Mouse (Mus musculus) adrenal gland, adult 8-10 months (tissue): Measurements from ENCODE around the gene Prokr2. TPM values are rescaled to one million over a fixed set of nuclear protein-coding genes. Genes with fewer than 3 reads are reported as not detected.
"Not testable (repeated sequence)": the region's sequence is repeated elsewhere in the genome, so short reads cannot be mapped to it uniquely, and the experiment has no call there.

Source experiments
- DNase-seq: peaks from one replicate; pipeline ENCODE4 v3.0.0; 2022
- total RNA-seq, 4 experiments: library from RNA; stranded (reverse); gene quantifications; 2 replicates each; pipeline ENCODE4 v1.2.4; 2022

The Prokr2 gene
- total RNA-seq, 4 experiments from 2014 or later = 0.07 TPM; not detected in 3

DNA sequence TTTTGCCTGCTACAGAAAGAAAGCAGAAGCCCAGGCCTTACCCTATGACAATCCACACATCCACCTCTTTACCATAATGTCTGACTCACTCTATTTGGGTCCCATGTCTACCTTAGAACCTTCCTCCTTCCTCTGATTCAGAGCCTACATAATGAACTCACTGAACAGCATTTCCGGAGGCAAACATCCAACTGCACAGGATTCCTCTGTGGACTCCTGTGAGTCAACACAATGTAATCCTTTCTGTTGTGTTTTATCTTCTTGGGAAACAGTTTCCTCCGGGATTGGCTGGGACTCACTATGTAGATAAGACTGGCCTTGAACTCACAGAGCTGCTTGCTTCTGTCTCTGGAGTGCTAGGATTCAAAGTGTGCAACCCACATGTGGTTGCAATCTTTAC, 44.9 kb downstream of the Prokr2 start:
- DNase-seq = peak; percentile 2

DNA sequence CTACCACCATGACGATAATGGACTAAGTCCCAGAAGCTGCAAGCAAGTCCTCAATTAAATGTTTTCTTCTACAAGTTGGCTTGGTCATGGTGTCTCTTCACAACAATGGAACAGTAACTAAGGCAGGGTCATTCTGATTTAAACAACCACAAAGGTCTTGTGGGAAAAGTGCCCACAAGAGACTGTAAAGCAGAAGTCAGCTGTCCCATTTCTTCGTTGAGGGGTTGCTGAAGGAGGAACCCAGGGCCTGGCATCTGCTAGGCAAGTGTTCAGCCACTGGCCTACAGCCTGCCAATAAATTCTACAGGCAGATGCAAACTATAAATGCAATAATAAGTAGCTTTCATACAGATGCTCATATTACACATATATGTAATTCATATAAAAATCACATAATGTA, 48.0 kb downstream of the Prokr2 start:
- no peak for DNase-seq

DNA sequence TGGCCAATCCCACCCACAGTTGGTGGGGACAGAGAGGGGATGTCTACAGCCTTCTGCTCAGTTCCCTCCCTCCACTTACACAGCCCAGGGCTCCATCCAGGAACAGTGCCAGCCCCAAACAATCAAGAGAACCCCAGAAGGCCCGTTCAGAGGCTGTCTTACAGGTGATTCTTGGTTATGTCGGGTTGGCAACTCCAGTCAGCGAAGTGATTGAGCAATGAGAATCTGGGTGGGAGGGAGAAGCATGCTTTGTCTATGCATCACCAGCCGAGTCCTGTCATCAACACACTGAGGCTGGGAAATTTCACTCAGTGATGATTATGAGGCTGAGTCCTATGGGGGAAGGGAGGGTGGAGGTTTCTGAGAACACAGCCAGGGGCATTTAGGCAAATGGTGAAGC, 61.7 kb downstream of the Prokr2 start:
- DNase-seq = no peak

DNA sequence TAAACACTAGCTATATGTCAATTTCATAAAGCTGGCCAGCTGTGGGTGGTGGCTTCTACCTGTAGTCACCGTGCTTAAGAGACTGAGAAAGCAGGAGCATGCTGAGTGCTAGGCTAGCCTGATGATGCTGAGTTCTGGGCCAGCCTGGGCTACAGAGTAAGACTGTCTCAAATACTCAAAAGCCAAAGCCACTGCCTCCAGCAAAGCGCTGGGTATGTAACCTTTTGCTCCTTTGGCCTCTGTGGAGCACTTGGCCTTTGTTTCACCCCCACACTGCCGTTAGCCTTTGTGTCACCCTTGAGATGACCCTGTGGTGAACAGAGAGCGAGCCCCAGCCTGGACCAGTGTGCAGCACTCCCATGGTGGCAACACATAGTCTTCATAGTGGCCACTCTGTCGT, 64.7 kb downstream of the Prokr2 start:
- no peak for DNase-seq

DNA sequence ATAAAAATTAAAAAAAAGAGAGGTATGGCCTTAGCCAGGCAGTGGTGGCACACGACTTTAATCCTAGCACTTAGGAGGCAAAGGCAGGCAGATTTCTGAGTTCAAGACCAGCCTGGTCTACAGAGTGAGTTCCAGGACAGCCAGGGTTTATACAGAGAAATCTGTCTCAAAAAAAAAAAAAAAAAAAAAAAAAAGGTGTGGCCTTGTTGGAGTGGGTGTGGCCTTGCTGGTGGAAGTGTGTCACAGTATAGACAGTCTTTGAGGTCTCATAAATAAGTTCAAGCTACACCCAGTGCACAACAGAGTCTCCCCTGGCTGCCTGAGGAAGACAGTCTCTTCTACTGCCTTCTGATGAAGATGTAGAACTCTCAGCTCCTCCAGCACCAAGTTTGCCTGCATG, 68.1 kb downstream of the Prokr2 start:
- DNase-seq = no peak

DNA sequence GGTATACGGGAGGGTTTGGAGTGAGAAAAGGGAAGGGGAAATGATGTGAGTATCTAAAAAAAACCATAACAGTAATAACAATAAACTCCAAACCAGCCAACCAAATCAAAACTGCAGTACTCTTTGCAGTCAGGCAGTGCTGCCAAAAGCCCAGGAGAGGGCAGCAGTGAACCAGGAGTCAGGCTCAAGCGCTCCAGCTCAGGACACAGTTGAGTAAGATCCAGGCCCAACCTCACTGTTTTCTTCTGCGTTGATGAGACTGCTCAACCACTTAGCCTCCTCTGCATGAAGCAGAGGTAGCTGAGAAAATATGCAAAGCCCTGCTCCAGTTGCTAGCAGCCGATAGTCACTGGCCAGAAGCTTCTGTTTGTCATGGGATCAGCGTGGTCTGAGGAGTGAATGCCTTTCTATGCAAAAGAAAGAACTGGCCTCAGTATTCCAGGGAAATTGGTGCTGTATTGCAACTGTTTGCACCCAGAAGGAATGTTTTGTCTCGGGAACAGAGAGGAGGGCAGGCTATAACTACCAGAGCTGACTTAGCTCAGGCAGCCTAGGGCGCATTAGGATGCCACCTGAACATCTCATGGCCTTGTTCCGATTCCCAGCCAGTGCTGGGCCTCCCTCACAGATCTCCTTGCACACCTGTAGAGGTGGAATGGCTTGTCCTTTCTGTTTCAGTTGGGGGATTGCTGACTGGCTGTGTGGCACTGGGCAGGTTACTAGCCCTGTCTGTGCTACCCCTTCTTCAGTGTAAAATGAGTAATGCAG, 69.0 kb downstream of the Prokr2 start:
- DNase-seq = peak; percentile 22

DNA sequence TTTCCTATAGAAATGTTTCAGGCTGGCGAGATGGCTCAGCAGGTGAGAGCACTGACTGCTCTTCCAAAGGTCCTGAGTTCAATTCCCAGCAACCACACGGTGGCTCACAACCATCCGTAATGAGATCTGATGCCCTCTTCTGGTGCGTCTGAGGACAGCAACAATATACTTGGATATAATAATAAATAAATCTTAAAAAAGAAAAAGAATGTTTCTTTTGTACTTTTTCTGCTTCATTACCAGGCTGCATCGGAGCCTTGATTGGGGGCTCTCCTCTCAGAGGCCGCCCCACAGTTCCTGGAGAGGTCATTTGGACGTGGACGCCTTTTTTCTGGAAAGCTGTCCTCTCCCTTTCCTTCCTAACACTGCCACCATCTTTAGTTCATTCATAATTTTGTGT, 71.2 kb downstream of the Prokr2 start:
- not testable (repeated sequence) for DNase-seq

DNA sequence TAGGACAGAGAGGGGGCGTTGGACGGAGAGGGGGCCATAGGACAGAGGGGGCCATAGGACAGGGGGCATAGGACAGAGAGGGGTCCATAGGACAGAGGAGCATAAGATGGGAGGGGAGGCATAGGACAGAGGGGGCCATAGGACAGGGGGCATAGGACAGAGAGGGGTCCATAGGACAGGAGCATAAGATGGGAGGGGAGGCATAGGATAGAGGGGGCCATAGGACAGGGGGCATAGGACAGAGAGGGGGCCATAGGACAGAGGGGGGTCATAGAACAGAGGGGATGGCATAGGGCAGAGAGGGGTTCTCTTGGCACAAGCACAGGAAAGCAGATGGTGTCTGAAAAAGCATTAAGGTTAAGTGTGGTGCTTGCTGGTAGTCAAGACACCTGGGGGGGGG, 71.7 kb downstream of the Prokr2 start:
- no peak for DNase-seq

DNA sequence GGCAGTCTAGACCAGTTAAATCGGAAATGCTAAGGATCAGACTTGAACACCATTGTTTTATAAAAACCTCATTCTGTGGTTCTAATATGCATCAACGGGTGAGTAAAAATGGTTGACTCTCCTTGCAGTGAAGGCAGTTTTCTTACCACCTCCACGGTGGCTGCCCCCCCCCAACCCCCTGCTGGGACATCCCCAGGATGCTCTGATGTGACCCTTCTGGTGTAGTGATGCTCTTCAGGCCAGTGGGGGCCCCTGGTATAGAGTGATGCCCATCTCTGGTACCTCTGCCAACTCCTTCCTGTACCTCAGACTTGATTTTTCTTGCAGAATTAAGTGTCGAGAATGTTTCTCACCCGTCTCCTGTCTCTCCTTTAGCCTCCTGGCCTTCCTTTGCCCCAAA, 72.6 kb downstream of the Prokr2 start:
- DNase-seq = no peak

DNA sequence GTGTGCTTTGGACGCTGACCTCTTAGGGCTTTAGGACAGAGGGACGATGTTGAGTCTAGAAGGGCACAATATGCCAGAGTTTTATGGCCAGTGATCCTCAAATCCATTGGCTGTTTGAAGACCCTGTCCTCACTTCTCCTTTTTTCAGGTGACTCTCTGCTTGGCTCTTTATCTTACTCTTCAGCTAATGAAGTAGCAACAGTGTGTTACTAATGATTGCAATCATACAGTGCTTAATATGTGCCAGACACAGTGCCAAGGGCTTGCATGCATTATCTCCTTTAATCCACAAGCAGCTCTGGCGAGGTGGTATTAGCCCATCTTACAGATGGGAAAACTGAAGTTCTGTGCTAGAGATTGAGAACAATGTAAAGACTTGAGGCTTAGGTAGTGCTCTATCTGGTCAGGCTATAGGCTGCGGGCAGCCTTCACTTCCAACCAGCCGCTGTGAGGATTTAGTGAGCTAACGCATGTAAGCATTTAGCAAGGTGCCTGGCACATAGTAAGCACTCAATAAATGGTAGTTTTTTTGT, 75.8 kb downstream of the Prokr2 start:
- no peak for DNase-seq

DNA sequence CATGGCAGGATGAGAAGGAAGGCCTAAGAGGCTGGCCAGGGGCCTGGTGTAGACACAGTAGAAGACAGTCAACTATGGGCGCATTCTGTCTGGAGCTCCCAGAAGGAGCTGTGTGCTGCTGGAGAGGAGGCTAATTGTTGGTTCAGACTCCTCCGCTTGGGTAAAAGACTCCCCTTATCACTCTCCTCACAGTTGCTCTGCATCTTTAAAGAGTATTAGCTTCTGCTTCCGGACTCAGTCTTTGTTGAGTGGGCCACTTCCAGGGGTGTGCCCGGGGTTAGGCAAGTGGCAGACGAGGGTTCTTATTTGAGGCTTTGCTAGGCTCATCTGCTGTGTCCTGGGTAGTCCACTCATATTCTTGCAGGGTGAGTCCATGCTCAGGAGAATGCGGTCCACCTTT, 76.4 kb downstream of the Prokr2 start:
- no peak for DNase-seq

DNA sequence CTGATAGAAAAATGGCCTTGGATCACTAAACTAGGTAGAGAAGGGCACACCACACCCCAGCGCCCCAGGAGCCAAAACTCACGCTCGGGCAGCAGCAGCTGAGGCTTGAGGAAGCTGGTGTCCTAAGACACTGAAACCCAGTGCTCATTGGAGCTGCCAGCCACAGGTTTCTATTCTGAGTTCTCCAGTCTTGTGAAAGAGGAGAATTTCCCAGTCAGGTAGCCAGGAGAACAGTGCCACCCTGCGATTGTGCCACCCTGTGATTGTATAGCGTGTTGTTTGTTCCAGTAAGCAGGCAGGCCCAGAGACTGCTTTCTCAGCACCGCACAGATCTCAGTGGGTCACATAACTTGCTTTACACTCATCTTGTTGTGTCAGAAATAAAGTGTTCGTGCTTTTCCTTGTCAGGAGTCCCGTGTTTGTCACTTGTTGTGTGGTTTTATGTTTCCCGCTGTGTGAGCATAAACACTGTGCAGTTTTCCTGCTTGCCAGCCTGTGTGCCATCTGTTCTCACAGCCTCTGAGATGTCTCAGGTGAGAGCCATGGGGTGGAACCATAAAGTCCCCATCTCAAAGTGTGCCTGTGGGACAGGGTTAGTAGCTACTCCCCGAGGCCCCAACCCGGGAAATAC, 77.9 kb downstream of the Prokr2 start:
- DNase-seq = no peak

DNA sequence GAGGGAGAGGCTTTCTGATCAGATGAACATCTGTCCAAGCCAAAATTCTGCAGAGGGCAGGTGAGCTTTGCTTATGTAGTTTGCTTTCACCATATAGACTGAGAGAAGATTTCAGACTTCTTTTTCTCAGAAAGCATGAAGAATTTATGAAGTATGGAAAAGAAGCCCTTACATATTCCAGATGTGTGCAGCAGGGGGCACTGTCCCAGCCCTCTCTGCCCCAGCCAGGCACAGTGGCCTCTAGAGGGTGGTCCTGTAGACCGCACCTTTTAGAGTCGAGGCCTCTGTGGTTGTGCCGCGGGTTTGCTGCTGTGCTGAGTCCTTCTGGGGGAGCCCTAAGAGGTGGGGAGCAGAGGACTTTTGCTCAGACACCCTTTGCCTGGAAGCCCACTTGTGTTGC, 79.3 kb downstream of the Prokr2 start:
- DNase-seq = no peak

DNA sequence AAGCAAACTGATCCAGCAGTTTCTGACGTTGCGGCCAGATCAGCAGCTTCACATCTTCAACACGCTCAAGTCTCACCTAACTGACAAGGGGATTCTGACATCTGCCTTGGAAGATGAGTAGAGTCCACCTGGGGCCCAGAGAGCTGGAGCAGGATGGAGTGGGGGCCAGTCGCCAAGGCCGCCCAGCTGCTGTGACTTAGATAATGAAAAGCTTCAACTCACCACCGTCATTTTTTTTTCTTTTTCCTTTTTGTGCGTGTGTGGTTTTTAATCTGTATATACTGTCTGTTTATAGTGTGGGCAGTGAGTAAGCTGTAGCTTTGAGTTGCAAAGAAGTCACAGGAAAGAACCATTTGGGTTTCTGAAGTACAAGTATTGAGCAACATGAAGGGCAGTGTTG, 80.1 kb downstream of the Prokr2 start:
- no peak for DNase-seq

DNA sequence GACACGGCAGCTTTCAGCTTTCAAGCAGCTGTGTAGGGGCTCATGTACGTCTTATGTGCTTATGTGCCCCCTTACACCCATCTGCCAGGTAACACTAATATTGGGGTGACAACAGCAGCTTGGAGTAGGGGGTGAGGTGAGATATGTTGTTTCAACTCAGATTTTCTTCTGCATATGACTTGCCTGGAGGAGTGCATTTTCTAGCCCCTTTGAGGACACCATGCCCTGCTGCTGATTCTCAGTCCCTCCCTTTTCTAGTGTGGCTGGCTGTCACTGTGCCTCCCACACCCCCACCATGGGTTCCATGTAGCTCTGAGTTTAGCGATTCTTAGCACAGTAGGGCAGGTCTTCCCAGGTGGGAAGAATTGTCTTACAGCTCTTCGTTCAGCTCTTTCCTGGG, 83.8 kb downstream of the Prokr2 start:
- no peak for DNase-seq

DNA sequence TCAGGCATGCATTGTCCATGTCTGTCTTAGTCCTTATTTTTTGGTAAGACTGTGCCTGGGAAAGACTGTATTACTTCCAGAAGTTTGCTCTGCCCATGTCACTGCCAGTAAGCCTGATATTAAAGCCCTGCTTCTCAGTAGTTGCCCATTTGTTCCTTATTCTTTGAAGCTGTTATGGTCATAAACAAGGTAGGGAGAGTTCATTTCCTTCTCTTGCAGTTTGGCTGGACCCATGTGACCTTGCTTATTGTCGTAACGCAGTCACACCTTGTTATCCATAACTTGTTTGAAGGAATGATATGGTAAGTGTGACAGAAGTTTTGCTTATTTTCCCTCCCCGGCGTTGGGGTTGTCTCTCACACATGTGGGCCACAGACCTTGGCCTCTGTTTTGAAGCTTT, 87.0 kb downstream of the Prokr2 start:
- DNase-seq = no peak

DNA sequence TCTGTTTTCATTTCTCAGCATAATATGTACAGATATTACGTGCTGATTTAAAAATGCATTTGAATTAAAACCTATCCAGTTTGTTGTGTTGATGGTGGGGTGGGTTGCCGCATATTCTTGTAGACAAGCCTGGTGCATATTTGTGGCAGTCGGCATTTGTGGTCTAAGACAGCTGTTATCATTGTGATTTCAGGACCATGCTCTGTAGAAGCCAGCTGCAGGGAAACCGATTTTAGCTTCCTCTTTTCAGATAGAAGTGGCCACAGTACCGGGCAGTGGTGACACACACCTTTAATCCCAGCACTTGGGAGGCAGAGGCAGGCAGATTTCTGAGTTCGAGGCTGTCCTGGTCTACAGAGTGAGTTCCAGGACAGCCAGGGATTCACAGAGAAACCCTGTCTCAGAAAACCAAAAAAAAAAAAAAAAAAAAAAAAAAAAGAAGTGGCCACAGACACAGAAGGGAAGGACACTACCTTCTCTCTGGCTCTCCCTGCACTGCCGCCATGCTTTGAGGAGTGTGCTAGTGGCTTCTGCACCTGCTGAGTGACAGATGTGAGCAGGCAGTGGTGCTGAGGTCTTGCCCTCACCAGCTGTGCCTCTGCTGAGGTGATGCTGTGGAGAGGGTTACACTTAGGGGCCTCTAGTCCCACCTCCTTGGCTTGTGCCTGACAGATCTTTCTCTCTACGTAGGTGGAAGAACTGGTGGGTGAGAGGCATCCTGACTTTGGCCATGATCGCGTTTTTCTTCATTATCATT, 91.4 kb downstream of the Prokr2 start:
- DNase-seq = no peak

DNA sequence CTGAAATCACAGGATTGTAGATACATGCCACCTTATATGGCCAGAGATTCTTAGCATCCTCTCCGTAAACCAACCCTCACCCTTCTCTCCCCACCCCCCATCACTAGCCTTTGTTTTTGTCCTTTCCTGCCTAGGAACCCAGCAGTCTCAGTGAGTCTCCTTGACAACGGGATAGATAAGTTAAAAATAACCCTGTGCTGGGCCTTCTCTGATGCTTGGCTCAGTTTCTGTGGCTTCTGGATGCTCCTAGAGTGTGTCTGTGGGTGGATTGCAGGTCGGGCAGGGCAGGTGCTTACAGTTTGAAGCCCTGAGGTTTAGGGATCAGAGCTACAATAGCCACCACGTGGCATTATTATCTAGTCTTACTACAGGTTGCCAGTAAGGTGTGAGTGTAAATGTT, 93.2 kb downstream of the Prokr2 start:
- no peak for DNase-seq

DNA sequence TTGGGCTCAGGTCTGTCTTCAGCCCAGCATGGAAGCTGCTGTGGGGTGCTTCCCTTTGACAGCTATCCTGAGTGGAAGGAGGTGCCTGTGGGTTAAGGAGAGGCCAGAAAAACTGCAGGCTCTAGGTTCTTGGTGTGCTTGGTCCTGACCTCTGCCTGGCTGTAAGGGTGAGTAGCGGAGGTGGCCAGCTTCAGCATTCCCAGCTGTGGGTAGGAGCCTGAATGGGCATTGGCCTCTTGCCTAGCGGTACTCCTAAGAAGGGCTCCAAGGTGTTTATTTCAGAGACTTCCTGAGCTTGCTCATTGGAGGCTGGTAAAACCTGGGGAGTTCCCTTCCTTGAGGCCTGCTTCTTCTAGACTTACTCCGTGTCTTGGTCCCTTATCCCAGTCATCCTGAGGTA, 94.0 kb downstream of the Prokr2 start:
- no peak for DNase-seq

DNA sequence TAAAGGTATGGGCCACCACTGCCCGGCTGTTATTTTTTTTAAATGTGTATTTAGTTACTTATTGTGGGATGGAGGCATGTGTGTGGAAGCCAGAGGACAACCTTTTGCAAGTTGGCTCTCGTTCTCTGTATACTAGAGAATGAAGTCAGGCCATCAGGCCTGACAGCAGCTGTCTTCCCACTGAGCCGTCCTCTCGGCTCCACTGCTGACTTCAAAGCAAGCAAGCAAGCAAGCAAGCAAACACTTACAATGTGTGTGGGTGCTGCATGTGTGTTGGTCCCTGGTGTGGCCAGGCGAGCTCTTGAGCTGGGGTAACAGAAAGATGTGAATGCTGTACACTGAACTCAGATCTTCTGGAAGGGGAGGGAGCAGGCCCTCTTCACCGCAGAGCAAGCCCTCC, 94.4 kb downstream of the Prokr2 start:
- no peak for DNase-seq

DNA sequence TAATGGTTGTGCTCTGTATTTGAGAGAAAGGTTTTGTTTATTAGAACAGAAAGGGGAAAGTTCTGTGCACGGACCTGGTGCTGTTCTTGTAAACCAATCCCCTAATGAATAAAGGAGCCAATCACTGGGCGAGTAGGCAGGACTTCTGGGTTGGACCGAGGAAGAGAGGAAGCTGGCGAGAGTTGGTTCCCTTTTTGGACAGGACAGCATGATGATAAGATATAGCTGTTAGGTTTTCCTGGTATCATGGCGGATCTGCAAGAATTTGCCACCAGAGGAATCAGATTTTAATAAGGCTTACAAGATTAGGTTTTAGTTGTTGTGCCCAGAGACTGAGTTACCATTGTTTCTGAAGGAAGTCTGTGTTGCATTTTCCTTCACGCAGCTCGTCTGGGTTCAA, 96.0 kb downstream of the Prokr2 start:
- DNase-seq = not testable (repeated sequence)
